Mouse (Mus musculus) v-Abl transformed pro-B cells (cell line): ENCODE data around the gene Krtap19-9b.

Source experiments
- in situ Hi-C, 2 experiments: fragments of 400-800 bp; cut with MboI; formaldehyde crosslinking; loops; one replicate each; pipeline ENCODE4 v1.15.1; 2025; ENCODE audit not compliant: unreplicated experiment in 2 of 2

Gene Krtap19-9b

DNA sequence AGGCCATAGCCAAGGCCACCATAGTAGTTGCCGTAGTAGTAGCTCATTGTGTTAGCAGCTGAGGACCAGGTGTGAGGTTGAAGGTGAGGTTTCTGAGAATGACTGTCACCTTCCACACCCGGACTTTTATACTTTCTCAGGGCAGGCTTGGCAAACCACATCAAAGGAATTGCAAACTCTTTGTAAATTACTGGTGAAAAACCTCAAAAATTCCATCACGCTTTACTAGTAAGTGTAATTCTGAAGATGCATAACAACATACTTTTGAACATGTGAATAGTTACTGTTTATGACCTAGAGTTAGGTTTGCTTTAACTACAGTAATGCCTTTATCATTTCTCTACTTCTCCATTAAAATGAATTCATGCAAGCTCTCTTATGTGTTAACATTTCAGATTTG, at the start of gene Krtap19-9b:
Krtap19-9b (minus strand) TSS at position 101 of the 400 bp plus-strand sequence.
- in situ Hi-C loops, result loop anchor here in 1 of 2 experiments (10.0 kb wide), 1 partner anchor 1087 kb away; no protein-coding TSS in a partner anchor

DNA sequence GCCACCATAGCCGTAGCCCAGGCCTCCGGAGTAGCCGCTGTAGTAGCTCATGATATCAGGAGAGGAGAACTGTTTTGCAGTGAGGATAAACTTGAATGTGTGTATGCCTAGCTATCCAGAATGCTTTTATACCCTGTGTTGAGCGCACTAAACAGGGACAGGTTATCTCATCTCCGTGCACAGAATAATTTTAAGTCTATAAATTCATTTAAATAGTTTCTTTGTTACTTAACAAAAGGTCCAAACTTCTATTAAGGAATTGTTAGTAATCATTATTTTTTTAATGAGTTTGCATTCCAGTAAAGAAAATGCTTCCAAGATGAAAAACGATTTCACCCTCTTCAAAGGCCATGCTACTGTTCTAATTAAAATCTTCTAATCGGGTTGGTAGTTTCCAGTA, 30.7 kb upstream of the Krtap19-9b start, which contains the start of gene Krtap16-3:
Krtap16-3 (minus strand) TSS at position 101 of the 400 bp plus-strand sequence.
- in situ Hi-C loops, result no loop called here

DNA sequence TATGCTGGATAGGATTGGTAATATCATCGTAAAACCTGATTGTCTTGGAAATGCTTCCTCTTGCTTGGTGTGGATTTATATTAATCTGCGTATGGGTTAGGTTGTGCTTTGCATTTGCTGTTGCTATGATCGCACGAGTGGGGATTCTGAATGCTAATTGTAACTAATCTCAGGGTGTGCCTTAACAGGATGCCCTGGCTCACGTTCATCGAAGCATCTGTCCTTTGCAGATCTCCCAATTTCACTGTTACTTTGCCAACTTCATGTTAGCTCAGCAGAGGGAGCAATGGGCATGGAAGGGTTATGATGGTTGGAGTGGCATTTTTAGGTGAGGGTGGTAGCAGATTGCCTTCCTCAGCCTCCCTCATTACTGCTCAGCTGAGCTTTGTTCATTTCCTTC, 9.0 kb upstream of the Krtap19-9b start:
- in situ Hi-C loops, result no loop called here

DNA sequence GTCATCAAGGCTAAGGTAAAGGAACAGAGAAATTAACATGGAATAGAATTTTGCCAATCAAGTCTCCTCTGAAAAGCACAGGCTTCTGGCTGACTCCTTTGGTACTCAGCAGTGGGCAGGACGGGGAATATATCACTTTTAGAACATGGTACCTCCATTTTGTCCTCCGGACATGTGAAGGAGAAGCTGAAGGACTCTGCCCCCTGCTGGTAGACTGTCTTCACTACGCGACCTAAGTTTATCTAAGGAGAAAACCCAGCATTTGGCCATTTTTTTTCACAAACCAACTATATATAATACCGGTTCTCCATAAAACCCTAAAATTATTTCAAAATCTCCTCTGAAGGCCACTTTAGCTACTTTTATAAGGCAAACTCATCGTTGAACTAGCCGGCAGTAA, 6.2 kb upstream of the Krtap19-9b start:
- in situ Hi-C loops, result loop anchor here in 1 of 2 experiments (5.0 to 10.0 kb wide), 2 partner anchors 561 to 1093 kb away; no protein-coding TSS in a partner anchor

DNA sequence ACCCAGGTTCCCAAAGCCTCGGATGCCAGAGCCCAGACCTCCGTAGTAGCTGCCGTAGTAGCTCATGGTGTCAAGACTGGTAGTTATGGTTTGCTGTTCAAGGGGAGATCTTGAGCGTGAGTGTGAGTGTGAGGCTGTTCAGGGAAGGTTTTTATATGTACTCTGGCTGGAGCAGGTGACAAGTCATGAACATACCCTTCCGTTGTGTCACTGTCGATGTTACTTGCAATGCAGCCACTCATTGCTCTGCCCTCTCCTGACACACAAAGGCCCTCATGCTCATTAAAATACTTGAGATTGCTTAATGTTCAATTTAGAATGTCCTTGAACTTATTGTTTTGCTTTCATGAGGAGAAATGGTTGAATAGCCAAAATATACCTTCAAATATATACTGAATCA, 35.7 kb downstream of the Krtap19-9b start, which contains the start of gene Krtap19-5:
Krtap19-5 (minus strand) TSS at position 101 of the 400 bp plus-strand sequence.
- in situ Hi-C loops, result no loop called here

DNA sequence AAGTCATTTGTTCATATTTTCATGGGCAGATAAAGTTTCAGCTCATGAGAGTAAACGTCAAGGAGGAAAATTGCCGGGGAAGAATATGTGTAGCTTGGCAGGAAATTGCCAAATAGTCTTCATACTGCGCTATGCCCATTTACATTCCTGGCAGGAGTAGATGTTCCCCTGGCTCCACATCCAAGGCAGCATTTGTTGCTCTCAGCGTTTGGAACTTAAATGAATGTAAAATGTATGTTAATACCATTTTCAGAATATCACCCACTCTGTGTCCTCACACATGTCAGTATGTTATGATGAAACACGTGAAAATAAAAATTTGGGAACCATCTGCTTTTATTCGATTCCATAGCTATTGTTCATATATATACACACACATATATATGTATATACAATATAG, 45.2 kb downstream of the Krtap19-9b start:
- in situ Hi-C loops, result no loop called here

DNA sequence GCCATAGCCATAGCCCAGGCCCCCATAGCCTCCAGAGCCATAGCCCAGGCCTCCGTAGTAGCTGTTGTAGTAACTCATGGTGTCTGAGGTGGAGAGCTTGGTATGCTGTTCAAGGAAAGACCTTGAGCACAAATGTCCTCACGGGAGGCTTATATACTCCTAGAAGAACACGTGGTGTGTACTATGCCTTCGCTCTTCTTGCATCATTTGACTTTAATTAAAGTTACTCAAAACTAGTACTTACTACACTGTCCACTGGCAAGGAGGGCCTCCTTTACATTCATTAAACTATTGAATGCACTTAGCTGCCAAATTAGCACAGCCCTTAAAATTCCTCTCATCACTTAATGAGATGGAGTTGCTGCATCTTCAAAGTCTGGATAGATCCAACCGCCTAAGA, 47.1 kb downstream of the Krtap19-9b start, which contains the start of gene Krtap19-4:
Krtap19-4 (minus strand) TSS at position 101 of the 400 bp plus-strand sequence.
- in situ Hi-C loops, result no loop called here
